In genomic region chr3:87946541-87946860, GRCm38 (mm10) we compare ENCODE assay signal across 13 mouse cellular contexts. TPM values are rescaled to one million over a fixed set of nuclear protein-coding genes. Genes with fewer than 3 reads are reported as not detected.
DNase-seq lines count a peak whose midpoint lies in the region; ATAC-seq and TF ChIP-seq lines count a peak whose summit lies in the region.
"Had no signal": no experiment of that assay in that cellular context is flagged by ENCODE, and none has a peak within 500 bp of the region (broad histone marks: within the 10 kb centered on the region; RNA-seq: fewer than 3 reads in every experiment).

No protein-coding gene starts in this region.

- H3K27ac ChIP-seq in liver, embryonic 11.5 days (ENCODE audit: low read depth, low read length), result peak overlapping the region; percentile 19; the same call in 1 of the 2 replicates
- H3K27ac ChIP-seq in liver, embryonic 12.5 days, result no peak overlapping the region
- peak overlapping the region; percentile 91 for H3K27ac ChIP-seq in embryonic facial prominence, embryonic 15.5 days (replicated peaks)
- peak overlapping the region; percentile 88 for H3K27ac ChIP-seq in limb, embryonic 14.5 days (replicated peaks; ENCODE audit: low read depth, low read length)
- H3K27ac ChIP-seq: intestine, embryonic 15.5 days had no signal

- no peak for TF ChIP-seq POLR2A in limb, embryonic 14.5 days (IDR thresholded peaks at IDR 0.05; ENCODE audit: borderline replicate concordance, extremely low read depth, insufficient read depth, insufficient read length)

- ATAC-seq in liver, embryonic 11.5 days (replicated peaks; ENCODE audit: low FRiP score), result no peak
- no peak for ATAC-seq in liver, embryonic 12.5 days
- no peak for ATAC-seq in embryonic facial prominence, embryonic 15.5 days (ENCODE audit: insufficient number of reproducible peaks, low FRiP score, low TSS enrichment, low read depth)
- ATAC-seq in limb, embryonic 14.5 days (ENCODE audit: low FRiP score, low read depth), result 0 out of 2 replicates have a peak, but pooled peaks have one; percentile 7
- no peak for ATAC-seq in frontal cortex, adult (ENCODE audit: low TSS enrichment)
- ATAC-seq: intestine, embryonic 15.5 days had no signal

- DNase-seq in embryo, embryonic 10.5 days (ENCODE audit: low spot score), result peak; percentile 59
- no peak for DNase-seq in embryo, embryonic 10 days (ENCODE audit: low spot score)
- DNase-seq in liver, embryonic 11.5 days (ENCODE audit: low spot score), result no peak
- peak; percentile 62 for DNase-seq in limb, embryonic 14.5 days (ENCODE audit: low spot score)
- DNase-seq in right cerebral cortex, adult 18-20 months, result no peak
- DNase-seq: cerebellum, adult 2 months; gastrocnemius, postnatal 14 days; lung, postnatal 10 days; thymus, adult 2 months had no signal

- H3K9ac ChIP-seq in liver, embryonic 11.5 days (ENCODE audit: low read depth, low read length), result no peak overlapping the region
- H3K9ac ChIP-seq in liver, embryonic 12.5 days, result no peak overlapping the region
- no peak overlapping the region; the same call in 1 of the 2 replicates for H3K9ac ChIP-seq in embryonic facial prominence, embryonic 15.5 days
- H3K9ac ChIP-seq in limb, embryonic 14.5 days (ENCODE audit: low read depth, low read length, severe bottlenecking), result peak overlapping the region; percentile 67
- H3K9ac ChIP-seq: intestine, embryonic 15.5 days had no signal

- peaks cover 7% of the 10 kb centered on the region; the same call in 1 of the 2 replicates for H3K36me3 ChIP-seq in liver, embryonic 11.5 days (ENCODE audit: control insufficient read depth, insufficient read depth, low read length)
- peaks cover 12% of the 10 kb centered on the region for H3K36me3 ChIP-seq in liver, embryonic 12.5 days
- peaks cover 15% of the 10 kb centered on the region for H3K36me3 ChIP-seq in embryonic facial prominence, embryonic 15.5 days
- H3K36me3 ChIP-seq in limb, embryonic 14.5 days (ENCODE audit: control insufficient read depth, insufficient read depth, low read length), result peaks cover 14% of the 10 kb centered on the region

- H3K27me3 ChIP-seq in liver, embryonic 11.5 days (replicated peaks; ENCODE audit: control insufficient read depth, insufficient read depth, low read length), result peaks cover 71% of the 10 kb centered on the region
- peaks cover 73% of the 10 kb centered on the region for H3K27me3 ChIP-seq in liver, embryonic 12.5 days (replicated peaks)
- H3K27me3 ChIP-seq in embryonic facial prominence, embryonic 15.5 days, result no peaks in the 10 kb centered on the region
- no peaks in the 10 kb centered on the region for H3K27me3 ChIP-seq in limb, embryonic 14.5 days (ENCODE audit: control insufficient read depth, insufficient read depth, low read length)

- H3K9me3 ChIP-seq in liver, embryonic 11.5 days (ENCODE audit: control insufficient read depth, low read length), result no peaks in the 10 kb centered on the region; the same call in 1 of the 2 replicates
- no peaks in the 10 kb centered on the region for H3K9me3 ChIP-seq in liver, embryonic 12.5 days (replicated peaks)
- H3K9me3 ChIP-seq in embryonic facial prominence, embryonic 15.5 days (replicated peaks), result no peaks in the 10 kb centered on the region
- H3K9me3 ChIP-seq in limb, embryonic 14.5 days (ENCODE audit: control insufficient read depth, low read length), result no peaks in the 10 kb centered on the region
- H3K9me3 ChIP-seq: intestine, embryonic 15.5 days had no signal

- WGBS in liver, embryonic 11.5 days, result 31% methylated on average over 1 of the region's 1 CpGs
- 15% methylated on average over 1 of the region's 1 CpGs for WGBS in liver, embryonic 12.5 days (ENCODE audit: insufficient replicate concordance)
- 18% methylated on average over 1 of the region's 1 CpGs for WGBS in embryonic facial prominence, embryonic 15.5 days
- 17% methylated on average over 1 of the region's 1 CpGs for WGBS in limb, embryonic 14.5 days

- no peak overlapping the region for H3K4me2 ChIP-seq in liver, embryonic 11.5 days
- no peak overlapping the region for H3K4me2 ChIP-seq in liver, embryonic 12.5 days
- peak overlapping the region; percentile 72; the same call in 1 of the 2 replicates for H3K4me2 ChIP-seq in embryonic facial prominence, embryonic 15.5 days (replicated peaks)
- peak overlapping the region; percentile 76 for H3K4me2 ChIP-seq in limb, embryonic 14.5 days (replicated peaks; ENCODE audit: low read depth, low read length, severe bottlenecking)

- peaks cover 40% of the 10 kb centered on the region for H3K4me1 ChIP-seq in liver, embryonic 11.5 days (replicated peaks; ENCODE audit: control insufficient read depth, insufficient read depth, low read length)
- H3K4me1 ChIP-seq in liver, embryonic 12.5 days, result peaks cover 31% of the 10 kb centered on the region
- H3K4me1 ChIP-seq in embryonic facial prominence, embryonic 15.5 days, result peaks cover 73% of the 10 kb centered on the region
- peaks cover 63% of the 10 kb centered on the region for H3K4me1 ChIP-seq in limb, embryonic 14.5 days (ENCODE audit: control insufficient read depth, insufficient read depth, low read length)

- no peak overlapping the region; the same call in 1 of the 2 replicates for H3K4me3 ChIP-seq in liver, embryonic 11.5 days (ENCODE audit: low read depth, low read length)
- no peak overlapping the region for H3K4me3 ChIP-seq in liver, embryonic 12.5 days
- H3K4me3 ChIP-seq in embryonic facial prominence, embryonic 15.5 days (replicated peaks), result no peak overlapping the region
- H3K4me3 ChIP-seq in limb, embryonic 14.5 days (replicated peaks; ENCODE audit: low read length), result no peak overlapping the region
- H3K4me3 ChIP-seq: intestine, embryonic 15.5 days had no signal

RNA-seq across cellular contexts. Expression of gene Crabp2, which starts 2.0 kb away (rescaled TPM):
- polyA plus RNA-seq in liver, embryonic 11.5 days (2014; fragmentation: Nextera tagmentation; extraction: Ambion mirVana), result 24.9 and 29.9 TPM in 2 replicates
- polyA plus RNA-seq in liver, embryonic 12.5 days (2016; fragmentation: Nextera tagmentation; extraction: Ambion mirVana), result 3.9 and 6.5 TPM in 2 replicates
- 200 and 206 TPM in 2 replicates for polyA plus RNA-seq in embryonic facial prominence, embryonic 15.5 days (2015; fragmentation: Nextera tagmentation; extraction: Ambion mirVana)
- polyA plus RNA-seq in limb, embryonic 14.5 days (2012; rRNA removed), result 176 and 192 TPM in 2 replicates
- polyA plus RNA-seq in limb, embryonic 14.5 days (2014; fragmentation: Nextera tagmentation; extraction: Ambion mirVana), result 267 and 331 TPM in 2 replicates

RNA-seq across cellular contexts. Expression of gene Rrnad1, which starts 16.0 kb away (rescaled TPM):
- 17.5 and 18.8 TPM in 2 replicates for polyA plus RNA-seq in liver, embryonic 11.5 days (2014; fragmentation: Nextera tagmentation; extraction: Ambion mirVana)
- 11.1 and 11.4 TPM in 2 replicates for polyA plus RNA-seq in liver, embryonic 12.5 days (2016; fragmentation: Nextera tagmentation; extraction: Ambion mirVana)
- polyA plus RNA-seq in embryonic facial prominence, embryonic 15.5 days (2015; fragmentation: Nextera tagmentation; extraction: Ambion mirVana), result 19.8 and 22.4 TPM in 2 replicates
- polyA plus RNA-seq in limb, embryonic 14.5 days (2012; rRNA removed), result 53.6 and 61.8 TPM in 2 replicates
- polyA plus RNA-seq in limb, embryonic 14.5 days (2014; fragmentation: Nextera tagmentation; extraction: Ambion mirVana), result 15.6 and 18.7 TPM in 2 replicates

RNA-seq across cellular contexts. Expression of gene Isg20l2, which starts 16.4 kb away (rescaled TPM):
- 66.9 and 68.1 TPM in 2 replicates for polyA plus RNA-seq in liver, embryonic 11.5 days (2014; fragmentation: Nextera tagmentation; extraction: Ambion mirVana)
- 51.9 and 52.2 TPM in 2 replicates for polyA plus RNA-seq in liver, embryonic 12.5 days (2016; fragmentation: Nextera tagmentation; extraction: Ambion mirVana)
- 54.5 and 56.2 TPM in 2 replicates for polyA plus RNA-seq in embryonic facial prominence, embryonic 15.5 days (2015; fragmentation: Nextera tagmentation; extraction: Ambion mirVana)
- polyA plus RNA-seq in limb, embryonic 14.5 days (2012; rRNA removed), result 35.7 and 39.7 TPM in 2 replicates
- polyA plus RNA-seq in limb, embryonic 14.5 days (2014; fragmentation: Nextera tagmentation; extraction: Ambion mirVana), result 26.7 and 27.0 TPM in 2 replicates

RNA-seq across cellular contexts. Expression of gene Nes, which starts 24.4 kb away (rescaled TPM):
- polyA plus RNA-seq in liver, embryonic 11.5 days (2014; fragmentation: Nextera tagmentation; extraction: Ambion mirVana), result 4.9 and 5.8 TPM in 2 replicates
- 7.2 and 7.3 TPM in 2 replicates for polyA plus RNA-seq in liver, embryonic 12.5 days (2016; fragmentation: Nextera tagmentation; extraction: Ambion mirVana)
- polyA plus RNA-seq in embryonic facial prominence, embryonic 15.5 days (2015; fragmentation: Nextera tagmentation; extraction: Ambion mirVana), result 41.9 and 57.3 TPM in 2 replicates
- polyA plus RNA-seq in limb, embryonic 14.5 days (2012; rRNA removed), result 28.4 and 36.0 TPM in 2 replicates
- 24.5 and 28.7 TPM in 2 replicates for polyA plus RNA-seq in limb, embryonic 14.5 days (2014; fragmentation: Nextera tagmentation; extraction: Ambion mirVana)

RNA-seq across cellular contexts. Expression of gene Mrpl24, which starts 27.2 kb away (rescaled TPM):
- 95.7 and 97.5 TPM in 2 replicates for polyA plus RNA-seq in liver, embryonic 11.5 days (2014; fragmentation: Nextera tagmentation; extraction: Ambion mirVana)
- polyA plus RNA-seq in liver, embryonic 12.5 days (2016; fragmentation: Nextera tagmentation; extraction: Ambion mirVana), result 57.0 and 57.3 TPM in 2 replicates
- polyA plus RNA-seq in embryonic facial prominence, embryonic 15.5 days (2015; fragmentation: Nextera tagmentation; extraction: Ambion mirVana), result 75.4 and 78.9 TPM in 2 replicates
- polyA plus RNA-seq in limb, embryonic 14.5 days (2012; rRNA removed), result 88.6 and 124 TPM in 2 replicates
- polyA plus RNA-seq in limb, embryonic 14.5 days (2014; fragmentation: Nextera tagmentation; extraction: Ambion mirVana), result 66.2 and 75.7 TPM in 2 replicates

Comparison
In these comparisons a context has a peak if more than half of its experiments do, and no peak if none do; other contexts are left out.
1. DNase-seq: peak in embryo, embryonic 10.5 days (single experiment) and limb, embryonic 14.5 days (single experiment); none in embryo, embryonic 10 days (single experiment), liver, embryonic 11.5 days (single experiment) and right cerebral cortex, adult 18-20 months (single experiment).
2. H3K4me2 ChIP-seq: peak in embryonic facial prominence, embryonic 15.5 days (single experiment) and limb, embryonic 14.5 days (single experiment); none in liver, embryonic 11.5 days (single experiment) and liver, embryonic 12.5 days (single experiment).